Mouse (Mus musculus): ENCODE measurements around the gene Nmt1.

- TF ChIP-seq CTCF (IDR thresholded peaks at IDR 0.05; ENCODE audit: low read depth): no peak
- no peak for TF ChIP-seq EP300 (IDR thresholded peaks at IDR 0.05; ENCODE audit: low read depth)
These were observed 9.1 kb upstream of the Nmt1 start for GRCm38 (mm10) chr11:103018860-103019259.

Data from liver, embryonic 14.5 days (tissue).